Comparison of ENCODE assay signal across 8 mouse cellular contexts in genomic region chr13:28883398-28883797, GRCm38 (mm10).
DNase-seq lines count a peak whose midpoint lies in the region; ATAC-seq and TF ChIP-seq lines count a peak whose summit lies in the region.

No protein-coding gene starts in this region.

- H3K27ac ChIP-seq in heart, adult 2 months = peak overlapping the region; percentile 63; the same call in 1 of the 2 replicates
- no peak overlapping the region; the same call in 1 of the 2 replicates for H3K27ac ChIP-seq in thymus, adult 2 months (ENCODE audit: control insufficient read depth, insufficient read depth, low read length)
- no peak overlapping the region for H3K27ac ChIP-seq in limb, embryonic 13.5 days
- H3K27ac ChIP-seq in stomach, postnatal 0 days (replicated peaks) = no peak overlapping the region

- WGBS in heart, adult 2 months = 66% methylated on average over 8 of the region's 8 CpGs
- WGBS in thymus, adult 2 months = 3% methylated on average over 8 of the region's 8 CpGs
- 35% methylated on average over 8 of the region's 8 CpGs for WGBS in limb, embryonic 13.5 days
- 54% methylated on average over 8 of the region's 8 CpGs for whole genome bisulfite sequencing in stomach, postnatal 0 days

- no peaks in the 10 kb centered on the region for H3K9me3 ChIP-seq in limb, embryonic 13.5 days
- no peaks in the 10 kb centered on the region for H3K9me3 ChIP-seq in stomach, postnatal 0 days (ENCODE audit: control insufficient read depth, low read length)

- no peaks in the 10 kb centered on the region for H3K79me2 ChIP-seq in heart, adult 2 months (replicated peaks; ENCODE audit: control insufficient read depth, insufficient read depth, low read length)

- ATAC-seq in limb, embryonic 13.5 days (ENCODE audit: low FRiP score, low read depth) = no peak
- ATAC-seq in stomach, postnatal 0 days (ENCODE audit: low FRiP score, low TSS enrichment) = no peak

- no peaks in the 10 kb centered on the region for H3K36me3 ChIP-seq in heart, adult 2 months (ENCODE audit: control insufficient read depth, insufficient read depth, low read length)
- H3K36me3 ChIP-seq in thymus, adult 2 months (ENCODE audit: control insufficient read depth, insufficient read depth, low read length) = no peaks in the 10 kb centered on the region
- peaks cover 8% of the 10 kb centered on the region; the same call in 1 of the 2 replicates for H3K36me3 ChIP-seq in limb, embryonic 13.5 days
- no peaks in the 10 kb centered on the region for H3K36me3 ChIP-seq in stomach, postnatal 0 days (ENCODE audit: control insufficient read depth, insufficient read depth, low read length)

- H3K27me3 ChIP-seq in heart, adult 2 months (ENCODE audit: control insufficient read depth, insufficient read depth, low read length) = no peaks in the 10 kb centered on the region
- H3K27me3 ChIP-seq in thymus, adult 2 months (ENCODE audit: control insufficient read depth, insufficient read depth, low read length) = no peaks in the 10 kb centered on the region
- H3K27me3 ChIP-seq in limb, embryonic 13.5 days = peaks cover 29% of the 10 kb centered on the region
- H3K27me3 ChIP-seq in stomach, postnatal 0 days (ENCODE audit: control insufficient read depth, insufficient read depth, low read length) = no peaks in the 10 kb centered on the region

- no peaks in the 10 kb centered on the region; the same call in 1 of the 2 replicates for H3K4me1 ChIP-seq in heart, adult 2 months (ENCODE audit: control insufficient read depth, insufficient read depth, low read length)
- H3K4me1 ChIP-seq in thymus, adult 2 months (replicated peaks; ENCODE audit: control insufficient read depth, insufficient read depth, low read length) = peaks cover 26% of the 10 kb centered on the region
- H3K4me1 ChIP-seq in limb, embryonic 13.5 days = peaks cover 61% of the 10 kb centered on the region
- 0 out of 2 replicates have a peak, but pooled peaks cover 2% of the 10 kb centered on the region for H3K4me1 ChIP-seq in stomach, postnatal 0 days (replicated peaks; ENCODE audit: control insufficient read depth, insufficient read depth)

- intact Hi-C loops in heart, adult 2 months (cut with DNase I) = no loop called here
- intact Hi-C loops in heart, postnatal 36 days (cut with DNase I) = loop anchor here (5.0 kb wide), 2 partner anchors 161 to 381 kb away; no protein-coding TSS in a partner anchor
- intact Hi-C loops in left cerebral cortex, postnatal 14 days (cut with DNase I) = no loop called here

- peak overlapping the region; percentile 74 for H3K4me2 ChIP-seq in limb, embryonic 13.5 days (replicated peaks)
- H3K4me2 ChIP-seq in stomach, postnatal 0 days (replicated peaks; ENCODE audit: low read depth) = peak overlapping the region; percentile 65

- TF ChIP-seq CTCF in heart, adult 2 months (IDR thresholded peaks at IDR 0.05) = no peak
- TF ChIP-seq CTCF in thymus, adult 2 months (IDR thresholded peaks at IDR 0.05; ENCODE audit: borderline replicate concordance, control insufficient read depth, extremely low read depth, insufficient read depth, low read length, poor library complexity) = no peak
- no peak for TF ChIP-seq CTCF in stomach, postnatal 0 days (IDR thresholded peaks at IDR 0.05; ENCODE audit: low read depth)

- H3K9ac ChIP-seq in heart, adult 2 months (ENCODE audit: low read depth, low read length) = no peak overlapping the region
- H3K9ac ChIP-seq in limb, embryonic 13.5 days = peak overlapping the region; percentile 83
- no peak overlapping the region for H3K9ac ChIP-seq in stomach, postnatal 0 days (ENCODE audit: low read length)

- TF ChIP-seq EP300 in heart, adult 2 months (IDR thresholded peaks at IDR 0.05; ENCODE audit: insufficient read depth, low read depth, low read length) = no peak
- TF ChIP-seq EP300 in stomach, postnatal 0 days (optimal IDR thresholded peaks at IDR 0.05) = no peak

- DNase-seq in heart, adult 2 months = no peak
- no peak for DNase-seq in heart, postnatal 36 days
- DNase-seq in thymus, adult 2 months = peak; percentile 25
- no peak for DNase-seq in thymus, adult 18-20 months
- DNase-seq in stomach, postnatal 0 days (ENCODE audit: low spot score) = no peak
- DNase-seq in left cerebral cortex, postnatal 14 days (ENCODE audit: low spot score in 2 of 2) = no peak
- DNase-seq in spleen, postnatal 36 days (ENCODE audit: low spot score in 2 of 2) = no peak

- H3K4me3 ChIP-seq in heart, adult 2 months = peak overlapping the region; percentile 76
- no peak overlapping the region for H3K4me3 ChIP-seq in thymus, adult 2 months (ENCODE audit: control insufficient read depth, insufficient read depth, low read length)
- H3K4me3 ChIP-seq in limb, embryonic 13.5 days = peak overlapping the region; percentile 60
- H3K4me3 ChIP-seq in stomach, postnatal 0 days (ENCODE audit: low read depth, low read length) = peak overlapping the region; percentile 54; the same call in 1 of the 2 replicates

- no peak for TF ChIP-seq POLR2A in heart, adult 2 months (IDR thresholded peaks at IDR 0.05; ENCODE audit: insufficient read depth, low read depth, low read length)
- TF ChIP-seq POLR2A in thymus, adult 2 months (IDR thresholded peaks at IDR 0.05; ENCODE audit: control insufficient read depth, extremely low read depth, insufficient read depth, low read length, poor library complexity) = no peak
